Mouse (Mus musculus) heart, postnatal 14 days (tissue): ENCODE data around the gene Comp. TPM values are rescaled to one million over a fixed set of nuclear protein-coding genes. Genes with fewer than 3 reads are reported as not detected.

Source experiments
- DNase-seq, 2 experiments: peaks; one replicate each; pipeline ENCODE4 v3.0.0; 2021 to 2022
- intact Hi-C: fragments of 180-260 bp; cut with DNase I; formaldehyde crosslinking; loops from one replicate; pipeline ENCODE4 v1.15.1; 2025
- total RNA-seq, 2 experiments: library from RNA; stranded (reverse); gene quantifications; 2 replicates each; pipeline ENCODE4 v1.2.3; 2021

The Comp gene
- total RNA-seq, 2 experiments from 2014 or later = 2.4 to 3.8 TPM

GRCm38 (mm10) chr8:70393087-70393486, 19.7 kb downstream of the Comp start:
- intact Hi-C loops = no loop called here

GRCm38 (mm10) chr8:70394269-70394998, 21.1 kb downstream of the Comp start:
- DNase-seq = no peak
- intact Hi-C loops = no loop called here

More at GRCm38 (mm10) chr8:70393087-70393486, 19.7 kb downstream of the Comp start:
- no peak for DNase-seq

- intact Hi-C loops = no loop called here
- peak; percentile 65 to 81 for DNase-seq
These were observed 22.3 kb downstream of the Comp start for GRCm38 (mm10) chr8:70395649-70396048.

- no peak for DNase-seq
- intact Hi-C loops = no loop called here
These were observed 22.8 kb downstream of the Comp start for GRCm38 (mm10) chr8:70396184-70396583.

- no peak for DNase-seq
- intact Hi-C loops = no loop called here
These were observed 24.5 kb downstream of the Comp start for GRCm38 (mm10) chr8:70397611-70398563.

- DNase-seq = no peak
- intact Hi-C loops = no loop called here
These were observed 30.9 kb downstream of the Comp start for GRCm38 (mm10) chr8:70404212-70404611.

GRCm38 (mm10) chr8:70405189-70405588, 31.8 kb downstream of the Comp start:
- no peak for DNase-seq
- intact Hi-C loops = no loop called here

- DNase-seq = no peak
- intact Hi-C loops = no loop called here
These were observed 33.2 kb downstream of the Comp start for GRCm38 (mm10) chr8:70406427-70407069.

GRCm38 (mm10) chr8:70408301-70408700, 34.9 kb downstream of the Comp start:
- intact Hi-C loops = no loop called here
- no peak for DNase-seq

GRCm38 (mm10) chr8:70409019-70409418, 35.7 kb downstream of the Comp start:
- intact Hi-C loops = no loop called here
- no peak for DNase-seq

- peak; percentile 42 to 45 for DNase-seq
- intact Hi-C loops = no loop called here
These were observed 36.1 kb downstream of the Comp start for GRCm38 (mm10) chr8:70409455-70409871.

GRCm38 (mm10) chr8:70410281-70410680, 36.9 kb downstream of the Comp start:
- intact Hi-C loops = no loop called here
- DNase-seq = no peak

- intact Hi-C loops = loop anchor here (2.0 kb wide), 1 partner anchor 88 kb away; no protein-coding TSS in a partner anchor
- no peak for DNase-seq
These were observed 41.1 kb downstream of the Comp start for GRCm38 (mm10) chr8:70414310-70414946.

- DNase-seq = peak in 1 of 2 experiments; percentile 29
- intact Hi-C loops = loop anchor here (2.0 kb wide), 1 partner anchor 87 kb away; no protein-coding TSS in a partner anchor
These were observed 42.4 kb downstream of the Comp start for GRCm38 (mm10) chr8:70415540-70416451.

- intact Hi-C loops = no loop called here
- DNase-seq = no peak
These were observed 43.6 kb downstream of the Comp start for GRCm38 (mm10) chr8:70416941-70417340.

GRCm38 (mm10) chr8:70417914-70418313, 44.6 kb downstream of the Comp start:
- intact Hi-C loops = no loop called here

GRCm38 (mm10) chr8:70418954-70419353, 45.6 kb downstream of the Comp start:
- peak; percentile 39 to 53 for DNase-seq

More at GRCm38 (mm10) chr8:70417914-70418313, 44.6 kb downstream of the Comp start:
- no peak for DNase-seq

GRCm38 (mm10) chr8:70419879-70420643, 46.7 kb downstream of the Comp start:
- intact Hi-C loops = no loop called here
- no peak for DNase-seq

More at GRCm38 (mm10) chr8:70418954-70419353, 45.6 kb downstream of the Comp start:
- intact Hi-C loops = no loop called here
